Mouse (Mus musculus) cerebellum, adult 11-12 months (tissue): ENCODE data around the gene Ackr3.

Experiments used
- DNase-seq: peaks from one replicate; pipeline ENCODE4 v3.0.0; 2022

The Ackr3 gene

DNA sequence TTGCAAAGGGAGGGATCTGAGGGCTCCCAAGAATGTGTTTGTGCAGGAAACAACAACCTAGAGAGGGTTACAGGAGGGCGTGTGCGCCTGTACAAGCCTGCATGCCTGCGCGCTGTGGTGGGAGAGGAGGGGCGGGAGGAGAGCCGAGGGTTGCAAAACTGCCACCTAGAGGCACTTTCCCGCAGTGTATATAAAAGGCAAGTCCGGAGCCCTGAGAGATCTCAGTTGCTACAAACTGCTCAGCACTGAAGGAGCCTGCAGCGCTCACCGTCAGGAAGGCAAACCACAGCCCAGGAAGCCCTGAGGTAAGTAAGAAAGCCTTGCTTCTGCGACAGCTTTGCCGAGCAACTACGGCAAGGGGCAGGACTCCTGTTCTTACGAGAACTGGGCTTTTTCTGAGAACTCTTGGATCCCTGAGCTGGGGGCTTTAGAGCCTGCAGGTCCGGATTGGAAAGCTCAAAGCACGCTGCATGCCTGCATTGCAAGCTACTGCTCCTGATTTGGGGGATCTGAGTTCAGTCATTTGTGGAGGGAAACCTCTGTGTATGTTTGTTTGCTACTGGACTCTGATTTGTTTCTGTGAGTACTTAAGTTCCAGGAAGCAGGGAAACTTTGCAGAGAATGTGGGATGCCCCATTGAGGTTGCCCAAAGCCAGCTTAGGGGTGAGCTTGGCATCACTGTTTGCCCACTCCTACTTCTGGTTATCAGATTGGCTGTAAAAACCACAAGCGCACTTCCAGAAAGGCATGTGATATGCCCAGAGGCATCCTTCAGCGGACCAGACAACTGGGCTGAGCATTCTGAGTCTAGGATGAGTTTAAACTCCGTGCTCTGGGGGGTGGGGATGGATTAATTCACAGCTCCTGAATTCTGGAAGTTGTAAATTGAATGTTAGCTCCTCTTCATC is at the start of gene Ackr3:
Gene Ackr3, plus strand, starts transcription at position 198 of the 908 bp plus-strand sequence.
- DNase-seq = peak; percentile 20

GRCm38 (mm10) chr1:90156589-90156988 is 47.2 kb upstream of the Ackr3 start:
- DNase-seq = no peak

DNA sequence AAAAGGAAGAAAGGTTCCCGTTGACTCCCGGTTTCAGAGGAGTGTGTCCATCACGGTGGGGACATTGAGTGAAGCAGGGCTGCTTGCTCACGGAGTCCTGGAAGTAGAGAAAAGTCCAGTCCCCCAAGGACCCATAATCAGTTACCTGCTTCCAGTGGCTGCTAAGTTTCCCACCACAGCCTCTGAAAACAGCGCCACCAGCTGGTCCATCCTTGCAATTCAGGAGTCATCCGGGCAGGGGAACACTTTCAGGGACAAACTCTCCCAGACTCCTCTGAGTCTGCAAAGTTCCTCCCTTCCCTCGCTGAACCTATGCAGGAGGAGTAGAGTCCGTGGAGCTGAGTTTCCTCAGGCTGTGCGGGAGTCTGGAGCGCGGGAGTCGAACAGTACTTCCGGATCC is 43.9 kb upstream of the Ackr3 start:
- no peak for DNase-seq

DNA sequence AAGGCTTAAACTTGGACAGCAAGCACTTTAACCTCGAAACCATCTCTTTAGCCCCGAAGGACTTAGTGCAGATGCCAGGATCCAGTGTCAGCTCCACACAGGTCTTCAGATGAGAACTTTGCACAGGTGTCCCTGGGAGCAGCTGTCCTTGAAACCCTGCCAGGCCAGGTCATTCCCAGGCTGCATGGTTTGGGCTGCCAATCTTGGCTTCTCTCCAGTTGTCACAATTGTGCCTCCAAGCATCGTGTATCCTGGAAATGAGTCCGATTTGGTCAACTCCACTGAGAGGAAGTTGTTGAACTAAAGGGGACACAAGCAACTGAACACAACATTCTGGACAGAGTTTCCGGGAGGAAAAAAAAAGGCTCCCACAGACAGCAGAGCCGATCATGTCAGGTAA is 42.2 kb upstream of the Ackr3 start:
- no peak for DNase-seq

- no peak for DNase-seq
Measured at GRCm38 (mm10) chr1:90162379-90162857, 41.4 kb upstream of the Ackr3 start.

GRCm38 (mm10) chr1:90163161-90163560 is 40.6 kb upstream of the Ackr3 start:
- no peak for DNase-seq

DNA sequence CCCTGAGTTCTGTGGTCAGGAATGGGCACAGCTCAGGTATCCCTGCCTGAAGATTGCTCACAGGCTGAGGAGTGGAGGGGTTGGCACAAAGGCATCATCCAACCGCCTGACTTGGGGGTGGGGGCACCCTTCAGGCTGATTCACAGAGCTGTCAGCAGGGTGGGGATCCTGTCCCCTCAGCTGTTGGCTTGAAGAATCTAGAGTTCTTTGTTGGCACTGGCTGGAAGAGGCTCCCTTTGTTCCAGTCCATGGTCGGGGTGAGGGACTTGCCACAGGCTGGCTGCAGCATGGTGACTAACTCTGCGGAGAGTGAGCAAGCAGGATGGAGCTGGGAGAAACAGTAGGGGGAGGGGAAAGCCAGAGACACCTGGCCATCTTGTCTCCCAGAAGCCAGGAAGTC is 39.5 kb upstream of the Ackr3 start:
- no peak for DNase-seq

- DNase-seq = no peak
Measured at GRCm38 (mm10) chr1:90174338-90174737, 29.4 kb upstream of the Ackr3 start.

- DNase-seq = no peak
Measured at GRCm38 (mm10) chr1:90176223-90176622, 27.6 kb upstream of the Ackr3 start.

DNA sequence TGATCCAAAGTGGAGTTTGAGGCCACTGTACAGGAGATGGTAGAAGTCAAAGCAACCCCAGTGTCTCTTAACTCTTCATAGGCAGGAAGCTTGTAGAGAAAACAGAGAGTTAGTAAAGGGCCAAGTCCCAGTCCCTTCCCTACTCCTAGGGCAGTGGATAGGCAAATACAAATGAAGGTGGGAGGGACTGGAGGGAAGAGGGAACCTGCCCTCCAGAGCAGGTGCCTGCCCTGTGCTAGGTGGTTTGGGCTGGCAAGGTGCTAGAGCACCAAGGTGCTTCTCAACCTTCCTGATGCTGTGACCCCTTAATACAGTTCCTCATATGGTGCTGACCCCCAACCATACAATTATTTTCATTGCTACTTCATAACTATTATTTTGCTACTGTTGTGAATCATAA is 26.2 kb upstream of the Ackr3 start:
- no peak for DNase-seq

DNA sequence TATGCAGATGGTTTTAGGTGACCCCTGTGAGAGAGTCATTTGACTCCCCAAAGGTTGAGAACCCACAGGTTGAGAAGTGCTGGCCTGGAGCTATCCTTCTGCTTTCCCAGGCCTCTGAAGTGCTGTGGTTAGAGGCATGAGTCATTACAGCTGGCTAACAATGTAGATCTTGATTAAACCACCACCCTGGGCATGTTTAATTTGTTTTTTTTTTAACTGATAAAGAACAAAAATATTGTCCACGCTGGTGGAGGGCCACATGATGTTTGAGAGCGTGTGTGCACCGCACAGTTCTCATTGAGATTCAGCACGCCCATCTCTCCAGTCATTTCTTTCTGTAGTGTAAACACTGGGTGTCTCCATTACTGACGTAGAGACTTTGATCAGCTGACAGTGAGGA is 25.8 kb upstream of the Ackr3 start:
- DNase-seq = no peak

- DNase-seq = no peak
Measured at GRCm38 (mm10) chr1:90180479-90180878, 23.3 kb upstream of the Ackr3 start.

- DNase-seq = no peak
Measured at GRCm38 (mm10) chr1:90180966-90181699, 22.6 kb upstream of the Ackr3 start.

- DNase-seq = no peak
Measured at GRCm38 (mm10) chr1:90182521-90182920, 21.3 kb upstream of the Ackr3 start.

DNA sequence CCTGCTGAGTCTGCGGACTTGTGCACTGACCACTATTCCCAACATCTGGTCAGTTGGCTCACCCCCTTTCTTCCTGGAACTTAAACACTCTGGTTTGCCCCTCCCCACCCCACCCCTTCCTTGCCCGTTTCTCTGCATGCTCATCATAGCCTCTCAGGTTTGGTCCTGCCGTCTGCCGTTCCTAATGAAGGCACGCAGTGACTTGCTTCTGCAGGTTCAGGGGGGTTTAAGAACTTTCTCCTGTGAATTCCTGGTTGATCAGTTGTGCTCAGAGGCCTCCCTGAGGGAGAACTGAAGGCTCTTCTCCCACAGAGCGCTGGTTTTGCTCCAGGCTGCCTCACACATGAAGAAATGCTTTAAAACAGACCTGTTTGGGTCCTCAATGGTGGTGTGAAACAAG is 20.2 kb upstream of the Ackr3 start:
- no peak for DNase-seq

- DNase-seq = no peak
Measured at GRCm38 (mm10) chr1:90186173-90186572, 17.6 kb upstream of the Ackr3 start.

GRCm38 (mm10) chr1:90186874-90187273 is 16.9 kb upstream of the Ackr3 start:
- no peak for DNase-seq

GRCm38 (mm10) chr1:90189046-90189445 is 14.7 kb upstream of the Ackr3 start:
- DNase-seq = no peak

- DNase-seq = no peak
Measured at GRCm38 (mm10) chr1:90201246-90201645, 2.5 kb upstream of the Ackr3 start.

GRCm38 (mm10) chr1:90201655-90202054 is 2.1 kb upstream of the Ackr3 start:
- DNase-seq = no peak

- DNase-seq = peak; percentile 76
Measured at GRCm38 (mm10) chr1:90202207-90202978, 1.4 kb upstream of the Ackr3 start.

- no peak for DNase-seq
Measured at GRCm38 (mm10) chr1:90203341-90203740, 439 bp upstream of the Ackr3 start.

GRCm38 (mm10) chr1:90204821-90205220 is 1.0 kb downstream of the Ackr3 start:
- DNase-seq = no peak
